Mouse (Mus musculus) heart, embryonic 11.5 days (tissue): ENCODE measurements at regions not wholly inside any gene's neighbourhood (a gene's known extent, or its start where the extent isn't known, plus 50 kb on each side); places are given as distances from the start of the nearest gene placed in this dataset.

ENCODE experiments used
- ATAC-seq: fragments of 200-750 bp; cut with Nextera tagmentation; replicated peaks from 2 replicates; pipeline ENCODE4 v1.8.0; 2017; ENCODE audit warnings: moderate library complexity; ENCODE audit not compliant: insufficient number of reproducible peaks, low FRiP score, low TSS enrichment
- H3K27ac ChIP-seq: fragments of 300-500 bp; sonication (generic); 2 replicates; pipeline ENCODE4 v1.5.1; 2014; ENCODE audit warnings: mild to moderate bottlenecking, low read depth, low read length
- H3K27me3 ChIP-seq: fragments of 300-500 bp; sonication (generic); 2 replicates; pipeline ENCODE4 v1.6.1; 2014; ENCODE audit warnings: mild to moderate bottlenecking, low read length, mixed read lengths; ENCODE audit not compliant: control insufficient read depth, insufficient read depth
- H3K36me3 ChIP-seq: fragments of 300-500 bp; sonication (generic); 2 replicates; pipeline ENCODE4 v1.6.1; 2014; ENCODE audit warnings: mild to moderate bottlenecking, low read length, moderate library complexity, mixed read lengths; ENCODE audit not compliant: control insufficient read depth, insufficient read depth
- H3K4me1 ChIP-seq: fragments of 300-500 bp; sonication (generic); 2 replicates; pipeline ENCODE4 v1.6.1; 2014; ENCODE audit warnings: low read length; ENCODE audit not compliant: control insufficient read depth, insufficient read depth
- H3K4me2 ChIP-seq: fragments of 300-500 bp; sonication (generic); 2 replicates; pipeline ENCODE4 v1.6.1; 2014; ENCODE audit warnings: mild to moderate bottlenecking, moderate library complexity
- H3K4me3 ChIP-seq: fragments of 300-500 bp; sonication (generic); 2 replicates; pipeline ENCODE4 v1.5.1; 2014; ENCODE audit warnings: low read depth, low read length
- H3K9ac ChIP-seq: fragments of 300-500 bp; sonication (generic); 2 replicates; pipeline ENCODE4 v1.6.1; 2014; ENCODE audit warnings: mild to moderate bottlenecking, low read depth, low read length, moderate library complexity
- H3K9me3 ChIP-seq: fragments of 300-500 bp; sonication (generic); replicated peaks from 2 replicates; pipeline ENCODE4 v1.6.1; 2016; ENCODE audit warnings: low read length; ENCODE audit not compliant: control insufficient read depth
- WGBS: fragments of 180-500 bp; shearing (Covaris S2); extraction: QIAGEN DNeasy Blood & Tissue Kit; methylation state at CpG from one replicate; pipeline ENCODE4 v1.1.7; 2014; ENCODE audit not compliant: insufficient replicate concordance; 5-methylcytosine and 5-hydroxymethylcytosine counted together

- H3K4me2 ChIP-seq = no peak overlapping the region
- ATAC-seq = no peak
- H3K36me3 ChIP-seq = no peaks in the 10 kb centered on the region
- WGBS = 48% methylated on average over 4 of the region's 4 CpGs
- H3K27me3 ChIP-seq = no peaks in the 10 kb centered on the region; the same call in 1 of the 2 replicates
- H3K4me1 ChIP-seq = peaks cover 18% of the 10 kb centered on the region
- H3K27ac ChIP-seq = no peak overlapping the region
- H3K4me3 ChIP-seq = no peak overlapping the region
- H3K9me3 ChIP-seq = no peaks in the 10 kb centered on the region
- H3K9ac ChIP-seq = no peak overlapping the region
Measured at GRCm38 (mm10) chr6:100159817-100160216, 127.5 kb downstream of the Rybp start.

GRCm38 (mm10) chr6:100159246-100159645, 128.0 kb downstream of the Rybp start:
- H3K9me3 ChIP-seq = no peaks in the 10 kb centered on the region
- H3K36me3 ChIP-seq = no peaks in the 10 kb centered on the region
- no peak overlapping the region for H3K4me2 ChIP-seq
- peaks cover 18% of the 10 kb centered on the region for H3K4me1 ChIP-seq
- no peaks in the 10 kb centered on the region; the same call in 1 of the 2 replicates for H3K27me3 ChIP-seq
- H3K4me3 ChIP-seq = no peak overlapping the region
- ATAC-seq = no peak
- H3K27ac ChIP-seq = no peak overlapping the region
- H3K9ac ChIP-seq = no peak overlapping the region
- WGBS = 0% methylated on average over 1 of the region's 1 CpGs

- 0 out of 2 replicates have a peak, but pooled peaks have one; percentile 20 for ATAC-seq
- no peaks in the 10 kb centered on the region; the same call in 1 of the 2 replicates for H3K27me3 ChIP-seq
- H3K4me3 ChIP-seq = no peak overlapping the region
- WGBS = 27% methylated on average over 7 of the region's 7 CpGs
- peaks cover 7% of the 10 kb centered on the region for H3K4me1 ChIP-seq
- no peak overlapping the region for H3K27ac ChIP-seq
- no peaks in the 10 kb centered on the region for H3K36me3 ChIP-seq
- no peak overlapping the region for H3K9ac ChIP-seq
- no peaks in the 10 kb centered on the region for H3K9me3 ChIP-seq
- no peak overlapping the region for H3K4me2 ChIP-seq
Measured at GRCm38 (mm10) chr6:100157288-100157687, 130.0 kb downstream of the Rybp start.

- H3K4me1 ChIP-seq = peaks cover 7% of the 10 kb centered on the region
- H3K4me2 ChIP-seq = no peak overlapping the region
- H3K36me3 ChIP-seq = no peaks in the 10 kb centered on the region
- WGBS = 75% methylated on average over 4 of the region's 4 CpGs
- ATAC-seq = no peak
- no peaks in the 10 kb centered on the region; the same call in 1 of the 2 replicates for H3K27me3 ChIP-seq
- H3K9me3 ChIP-seq = no peaks in the 10 kb centered on the region
- no peak overlapping the region for H3K4me3 ChIP-seq
- H3K27ac ChIP-seq = no peak overlapping the region
- H3K9ac ChIP-seq = no peak overlapping the region
Measured at GRCm38 (mm10) chr6:100156163-100156562, 131.1 kb downstream of the Rybp start.

GRCm38 (mm10) chr6:100155676-100156075, 131.6 kb downstream of the Rybp start:
- WGBS = 52% methylated on average over 20 of the region's 20 CpGs
- Histone ChIP-seq H3K9me3 (no peaks in the 10 kb centered on the region), H3K27ac (0 out of 2 replicates have a peak overlapping the region, but pooled peaks have one; percentile 5), H3K4me1 (peaks cover 7% of the 10 kb centered on the region), H3K27me3 (no peaks in the 10 kb centered on the region; the same call in 1 of the 2 replicates), H3K9ac (no peak overlapping the region), H3K4me3 (no peak overlapping the region), H3K36me3 (no peaks in the 10 kb centered on the region), H3K4me2 (0 out of 2 replicates have a peak overlapping the region, but pooled peaks have one; percentile 2)
- ATAC-seq = no peak

GRCm38 (mm10) chr6:100151447-100151846, 135.8 kb downstream of the Rybp start:
- H3K4me2 ChIP-seq = no peak overlapping the region
- no peak overlapping the region for H3K27ac ChIP-seq
- ATAC-seq = no peak
- 85% methylated on average over 1 of the region's 1 CpGs for WGBS
- H3K36me3 ChIP-seq = no peaks in the 10 kb centered on the region
- H3K4me1 ChIP-seq = no peaks in the 10 kb centered on the region; the same call in 1 of the 2 replicates
- peaks cover 2% of the 10 kb centered on the region; the same call in 1 of the 2 replicates for H3K27me3 ChIP-seq
- H3K9ac ChIP-seq = no peak overlapping the region
- H3K4me3 ChIP-seq = no peak overlapping the region
- H3K9me3 ChIP-seq = no peaks in the 10 kb centered on the region

- Histone ChIP-seq H3K27ac (no peak overlapping the region), H3K4me1 (peaks cover 3% of the 10 kb centered on the region), H3K27me3 (peaks cover 7% of the 10 kb centered on the region; the same call in 1 of the 2 replicates), H3K4me2 (no peak overlapping the region), H3K4me3 (no peak overlapping the region), H3K9me3 (no peaks in the 10 kb centered on the region), H3K36me3 (no peaks in the 10 kb centered on the region), H3K9ac (no peak overlapping the region)
- WGBS = 45% methylated on average over 6 of the region's 6 CpGs
- no peak for ATAC-seq
Measured at GRCm38 (mm10) chr6:100150703-100151208, 136.5 kb downstream of the Rybp start.

- peaks cover 8% of the 10 kb centered on the region; the same call in 1 of the 2 replicates for H3K27me3 ChIP-seq
- H3K4me1 ChIP-seq = peaks cover 9% of the 10 kb centered on the region
- WGBS = 80% methylated on average over 5 of the region's 5 CpGs
- no peaks in the 10 kb centered on the region for H3K9me3 ChIP-seq
- H3K4me2 ChIP-seq = no peak overlapping the region
- no peak overlapping the region for H3K9ac ChIP-seq
- no peak overlapping the region for H3K4me3 ChIP-seq
- H3K36me3 ChIP-seq = no peaks in the 10 kb centered on the region
- H3K27ac ChIP-seq = no peak overlapping the region
- no peak for ATAC-seq
Measured at GRCm38 (mm10) chr6:100149458-100149852, 137.8 kb downstream of the Rybp start.
